ENCODE assay signal across 8 mouse cellular contexts in genomic region chr8:125338222-125338621, GRCm38 (mm10).
DNase-seq lines count a peak whose midpoint lies in the region; ATAC-seq and TF ChIP-seq lines count a peak whose summit lies in the region.

No protein-coding gene starts in this region.

- peak; percentile 87 for TF ChIP-seq CTCF in heart, postnatal 0 days (IDR thresholded peaks at IDR 0.05; ENCODE audit: low read depth)

- H3K27me3 ChIP-seq in heart, postnatal 0 days (ENCODE audit: control insufficient read depth, insufficient read depth, low read length), result no peaks in the 10 kb centered on the region
- H3K27me3 ChIP-seq in limb, embryonic 11.5 days (ENCODE audit: control insufficient read depth, insufficient read depth, low read length), result no peaks in the 10 kb centered on the region

- no peak for TF ChIP-seq EP300 in heart, postnatal 0 days (IDR thresholded peaks at IDR 0.05; ENCODE audit: low read depth)

- peak; percentile 71 for DNase-seq in heart, postnatal 0 days (ENCODE audit: low spot score)
- no peak for DNase-seq in heart, postnatal 36 days
- DNase-seq in ES-CJ7 (ENCODE audit: low read depth, low spot score), result peak; percentile 60
- peak; percentile 51 for DNase-seq in embryo, embryonic 9.5 days (ENCODE audit: extremely low spot score)
- peak; percentile 61 for DNase-seq in limb, embryonic 11.5 days (ENCODE audit: low spot score)
- DNase-seq in left cerebral cortex, postnatal 14 days (ENCODE audit: low spot score in 2 of 2), result no peak

- no peak overlapping the region for H3K4me3 ChIP-seq in heart, postnatal 0 days (ENCODE audit: low read depth, low read length)
- no peak overlapping the region for H3K4me3 ChIP-seq in limb, embryonic 11.5 days (ENCODE audit: low read depth, low read length)

- peaks cover 27% of the 10 kb centered on the region for H3K4me1 ChIP-seq in heart, postnatal 0 days (ENCODE audit: control insufficient read depth, insufficient read depth)
- peaks cover 2% of the 10 kb centered on the region; the same call in 1 of the 2 replicates for H3K4me1 ChIP-seq in limb, embryonic 11.5 days (ENCODE audit: control insufficient read depth, insufficient read depth, low read length)

- H3K9ac ChIP-seq in heart, postnatal 0 days (replicated peaks; ENCODE audit: low read depth, low read length), result no peak overlapping the region
- H3K9ac ChIP-seq in limb, embryonic 11.5 days (ENCODE audit: low read length), result no peak overlapping the region

- peak overlapping the region; percentile 46; the same call in 1 of the 2 replicates for H3K27ac ChIP-seq in heart, postnatal 0 days (ENCODE audit: low read depth)
- H3K27ac ChIP-seq in limb, embryonic 11.5 days (replicated peaks; ENCODE audit: low read depth, low read length), result no peak overlapping the region

- H3K36me3 ChIP-seq in heart, postnatal 0 days (replicated peaks; ENCODE audit: control insufficient read depth, insufficient read depth, low read length), result no peaks in the 10 kb centered on the region
- H3K36me3 ChIP-seq in limb, embryonic 11.5 days (ENCODE audit: control insufficient read depth, insufficient read depth, low read length), result no peaks in the 10 kb centered on the region

- no peaks in the 10 kb centered on the region for H3K9me3 ChIP-seq in heart, postnatal 0 days (replicated peaks; ENCODE audit: control insufficient read depth, low read length)
- no peaks in the 10 kb centered on the region for H3K9me3 ChIP-seq in limb, embryonic 11.5 days (ENCODE audit: control insufficient read depth, low read length)

- ATAC-seq in heart, postnatal 0 days (ENCODE audit: insufficient read depth, low read depth), result peak; percentile 69; the same call in 1 of the 2 replicates
- ATAC-seq in limb, embryonic 11.5 days (ENCODE audit: insufficient number of reproducible peaks, low FRiP score, low TSS enrichment, low read depth), result no peak
- ATAC-seq in frontal cortex, adult (ENCODE audit: low TSS enrichment), result no peak
- no peak for ATAC-seq in megakaryocyte, adult 5-6 weeks (ENCODE audit: poor library complexity, severe bottlenecking)

- WGBS in heart, postnatal 0 days, result 40% methylated on average over 6 of the region's 6 CpGs
- WGBS in limb, embryonic 11.5 days, result 26% methylated on average over 6 of the region's 6 CpGs

- H3K4me2 ChIP-seq in heart, postnatal 0 days (ENCODE audit: low read depth, low read length), result no peak overlapping the region
- no peak overlapping the region for H3K4me2 ChIP-seq in limb, embryonic 11.5 days (ENCODE audit: low read depth, severe bottlenecking)

- intact Hi-C loops in heart, postnatal 36 days (cut with DNase I), result loop anchor here (1.0 to 10.0 kb wide), 2 partner anchors 230 to 527 kb away; no protein-coding TSS in a partner anchor
- intact Hi-C loops in left cerebral cortex, postnatal 14 days (cut with DNase I), result no loop called here

Comparison
In these comparisons a context has a peak if more than half of its experiments do, and no peak if none do; other contexts are left out.
1. DNase-seq: peak in heart, postnatal 0 days (single experiment), ES-CJ7 (single experiment), embryo, embryonic 9.5 days (single experiment) and limb, embryonic 11.5 days (single experiment); none in heart, postnatal 36 days (0 of 2) and left cerebral cortex, postnatal 14 days (0 of 2).